Mouse (Mus musculus) adrenal gland, adult 8-10 months (tissue): ENCODE measurements around the gene Gm49721. TPM values are rescaled to one million over a fixed set of nuclear protein-coding genes. Genes with fewer than 3 reads are reported as not detected.
"Not testable (repeated sequence)": the region's sequence is repeated elsewhere in the genome, so short reads cannot be mapped to it uniquely, and the experiment has no call there.

ENCODE experiments used
- DNase-seq: peaks from one replicate; pipeline ENCODE4 v3.0.0; 2022
- total RNA-seq, 4 experiments: library from RNA; stranded (reverse); gene quantifications; 2 replicates each; pipeline ENCODE4 v1.2.4; 2022

Gene Gm49721
- total RNA-seq: 1 to 10 TPM in 1 of 4 experiments, under 1 TPM in 2, not detected in 1; 0.65 to 2.2 (median 0.70) TPM

DNA sequence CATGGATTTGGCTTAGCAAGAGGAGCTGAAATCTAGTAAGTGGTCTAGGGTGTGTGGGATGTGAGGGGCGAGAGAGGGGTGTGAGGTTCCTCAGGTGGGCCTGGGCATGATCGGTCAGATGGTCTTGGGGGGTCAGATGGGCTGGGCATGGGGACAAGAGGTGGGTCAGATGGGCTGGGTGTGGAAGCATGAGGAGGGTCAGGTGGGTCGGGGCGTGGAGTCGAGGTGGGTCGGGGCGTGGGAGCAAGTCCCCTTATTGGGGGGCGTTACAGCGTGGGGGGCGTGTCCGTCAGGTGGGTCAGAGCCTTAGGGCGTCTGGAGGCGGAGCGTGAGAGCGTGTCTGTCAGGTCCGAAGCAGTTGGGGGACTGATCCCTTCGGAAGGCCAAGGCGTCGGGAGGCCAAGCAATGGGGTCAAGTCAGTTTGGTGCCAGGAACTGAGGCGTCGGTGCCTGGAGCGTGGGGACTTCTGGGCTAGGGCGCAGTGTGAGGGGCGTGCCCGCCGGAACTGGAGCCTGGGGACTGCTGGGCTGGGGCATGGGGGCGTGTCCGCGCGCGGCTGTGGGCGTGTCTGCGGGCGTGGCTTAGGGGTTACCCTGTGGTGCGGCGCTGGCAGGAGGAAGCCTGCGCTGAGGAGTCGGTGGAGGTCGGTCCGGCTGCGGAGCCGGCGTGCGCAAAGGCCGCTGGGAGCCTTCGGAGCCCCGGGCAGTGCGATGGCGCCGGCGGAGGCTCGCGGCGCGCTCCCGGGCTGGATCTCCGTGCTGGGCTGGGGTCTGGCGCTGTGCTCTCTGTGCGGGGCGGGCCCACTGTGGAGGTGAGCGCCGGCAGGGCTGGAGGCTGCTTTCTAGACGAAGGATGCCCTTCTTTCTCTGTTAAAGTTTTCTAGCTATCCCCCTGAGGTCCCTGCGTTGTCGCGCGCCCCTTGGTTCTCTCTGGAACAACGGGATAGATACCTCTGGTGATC lies at the start of gene Gm49721:
Gene Gm49721 (plus strand): TSS at position 618 of the 962 bp plus-strand sequence.
- peak; percentile 77 for DNase-seq

DNA sequence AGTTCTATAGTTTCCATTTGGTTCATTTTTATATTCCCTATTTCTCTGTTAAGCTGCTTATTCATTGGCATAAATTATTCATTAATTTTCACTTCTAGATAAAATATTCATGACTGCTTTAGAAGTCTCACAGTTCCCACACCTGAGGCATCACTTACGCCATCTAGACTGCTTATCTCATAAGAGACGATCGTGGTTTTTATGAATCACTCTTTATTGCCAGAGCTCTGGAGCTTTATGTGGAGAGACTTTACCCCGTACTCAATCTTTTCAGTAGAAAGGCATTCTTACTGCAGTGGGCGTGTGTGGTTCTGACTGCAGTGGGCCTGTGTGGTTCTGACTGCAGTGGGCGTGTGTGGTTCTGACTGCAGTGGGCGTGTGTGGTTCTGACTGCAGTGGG lies 47.1 kb upstream of the Gm49721 start:
- DNase-seq: not testable (repeated sequence)

DNA sequence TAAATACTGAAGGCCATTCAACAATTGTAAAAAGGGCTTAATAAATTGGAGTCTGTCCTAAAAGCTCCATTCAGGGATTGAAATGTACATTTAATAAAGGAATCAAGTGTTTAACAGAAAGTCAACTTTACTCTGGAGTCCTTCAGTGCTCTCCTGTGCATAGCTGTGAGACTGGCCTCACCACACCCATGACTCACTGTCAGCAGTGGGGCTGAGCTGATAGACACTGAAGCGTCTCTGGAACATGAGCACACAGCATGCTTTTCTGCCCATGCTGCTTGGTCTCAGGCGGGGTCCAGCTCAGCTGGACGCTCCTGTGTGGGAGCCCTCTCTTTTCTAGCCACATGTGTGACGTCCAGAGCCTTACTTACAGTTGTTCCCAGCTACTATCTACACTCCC lies 36.1 kb upstream of the Gm49721 start:
- DNase-seq: not testable (repeated sequence)

DNA sequence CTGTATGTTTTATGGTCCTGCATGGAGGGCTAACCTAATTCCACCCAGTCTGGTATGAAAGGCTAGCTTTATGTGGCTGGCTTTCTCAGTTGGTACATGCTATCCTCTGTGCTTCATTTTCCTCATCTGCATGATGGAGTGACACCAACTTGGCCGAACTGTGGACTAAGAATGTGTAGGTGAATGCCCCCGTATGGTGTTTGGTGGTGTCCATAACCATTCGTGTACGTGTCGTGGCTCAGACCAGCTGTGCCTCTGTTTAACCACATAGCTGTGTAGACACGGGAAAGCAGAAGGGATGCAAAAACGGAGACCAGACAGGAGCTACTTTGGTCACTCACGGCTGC lies 31.1 kb upstream of the Gm49721 start:
- not testable (repeated sequence) for DNase-seq

DNA sequence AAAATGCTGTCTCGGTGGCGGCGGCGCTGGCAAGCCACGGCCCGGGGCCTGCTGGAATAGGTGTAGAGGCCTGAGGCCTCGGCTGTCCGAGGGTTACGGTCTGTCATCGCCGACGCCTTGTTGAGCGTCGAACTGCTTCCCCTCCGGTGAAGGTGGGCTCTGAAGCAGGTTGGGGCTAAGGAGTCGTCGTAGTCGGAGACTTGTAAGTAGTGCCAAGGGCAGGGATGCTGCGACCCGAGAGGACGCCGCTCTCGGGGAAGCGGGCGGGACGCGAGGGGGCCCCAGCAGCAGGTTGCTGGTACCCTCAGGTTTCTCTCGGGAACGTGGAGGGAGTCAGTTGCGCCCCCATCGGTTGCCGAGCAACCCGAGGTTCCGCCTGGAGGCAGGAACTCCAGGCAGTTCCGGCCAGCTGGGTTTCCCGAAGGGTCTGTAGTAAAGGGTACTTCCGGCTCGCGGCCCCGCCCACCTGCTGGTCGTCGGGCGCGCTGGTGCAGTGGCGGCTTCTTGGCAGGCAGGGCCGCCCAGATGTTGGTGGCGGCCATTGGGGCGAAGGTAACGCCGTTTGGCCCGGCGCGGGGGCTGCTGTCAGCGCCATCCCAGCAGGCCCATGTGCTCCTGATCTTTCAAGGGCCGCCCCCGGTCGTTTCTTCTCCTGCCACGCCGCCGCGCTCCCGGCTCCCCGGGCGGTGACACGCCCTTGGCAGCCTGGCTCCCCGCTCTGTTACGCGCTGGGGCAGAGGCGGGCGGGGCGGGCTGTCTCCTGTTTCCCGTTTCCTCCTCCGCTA lies 30.5 kb upstream of the Gm49721 start, which contains the start of gene Rsph3b:
Gene Rsph3b (minus strand): TSS at position 699 of the 785 bp plus-strand sequence.
- DNase-seq: peak; percentile 85

DNA sequence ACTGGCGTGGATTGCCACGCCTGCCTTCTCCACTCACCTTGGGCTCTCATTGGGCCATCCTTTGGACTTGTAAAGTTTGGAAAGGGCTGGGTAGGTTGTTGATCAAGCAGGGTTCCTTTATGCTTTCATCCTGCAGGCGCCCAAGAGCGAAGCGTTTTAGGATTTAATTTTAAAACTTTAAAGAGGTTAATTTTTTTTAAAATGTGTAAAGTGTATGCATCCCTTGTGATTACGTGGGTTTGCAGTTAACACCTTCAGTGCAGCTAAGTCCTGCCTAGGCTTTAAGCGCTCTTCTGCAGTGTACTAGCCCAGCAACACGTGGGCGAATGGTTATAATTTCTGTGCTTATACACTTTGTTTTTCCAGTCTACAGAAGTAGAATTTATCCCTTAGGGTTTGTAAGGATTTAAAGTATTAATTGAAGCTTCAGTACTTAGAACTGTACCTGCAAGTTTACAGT lies 29.9 kb upstream of the Gm49721 start:
- not testable (repeated sequence) for DNase-seq

DNA sequence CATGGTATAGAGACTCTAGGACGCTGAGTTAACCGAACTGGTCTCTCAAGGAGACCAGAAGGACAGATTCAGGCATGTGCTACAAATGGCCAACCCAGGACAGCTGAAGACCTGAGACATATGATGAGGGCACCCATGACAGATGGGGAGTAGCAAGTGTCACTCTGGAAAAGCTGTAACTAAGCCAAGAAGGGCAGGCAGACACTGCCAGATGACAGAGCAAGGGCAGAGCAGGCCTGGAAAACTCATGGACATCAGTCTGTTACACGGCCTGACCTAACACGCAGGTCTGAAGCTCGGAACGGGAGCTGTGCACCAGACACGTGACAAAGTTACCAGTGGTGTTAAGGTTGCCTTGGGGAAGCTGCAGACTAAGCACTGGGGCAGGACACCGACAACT lies 19.8 kb upstream of the Gm49721 start:
- DNase-seq: not testable (repeated sequence)

DNA sequence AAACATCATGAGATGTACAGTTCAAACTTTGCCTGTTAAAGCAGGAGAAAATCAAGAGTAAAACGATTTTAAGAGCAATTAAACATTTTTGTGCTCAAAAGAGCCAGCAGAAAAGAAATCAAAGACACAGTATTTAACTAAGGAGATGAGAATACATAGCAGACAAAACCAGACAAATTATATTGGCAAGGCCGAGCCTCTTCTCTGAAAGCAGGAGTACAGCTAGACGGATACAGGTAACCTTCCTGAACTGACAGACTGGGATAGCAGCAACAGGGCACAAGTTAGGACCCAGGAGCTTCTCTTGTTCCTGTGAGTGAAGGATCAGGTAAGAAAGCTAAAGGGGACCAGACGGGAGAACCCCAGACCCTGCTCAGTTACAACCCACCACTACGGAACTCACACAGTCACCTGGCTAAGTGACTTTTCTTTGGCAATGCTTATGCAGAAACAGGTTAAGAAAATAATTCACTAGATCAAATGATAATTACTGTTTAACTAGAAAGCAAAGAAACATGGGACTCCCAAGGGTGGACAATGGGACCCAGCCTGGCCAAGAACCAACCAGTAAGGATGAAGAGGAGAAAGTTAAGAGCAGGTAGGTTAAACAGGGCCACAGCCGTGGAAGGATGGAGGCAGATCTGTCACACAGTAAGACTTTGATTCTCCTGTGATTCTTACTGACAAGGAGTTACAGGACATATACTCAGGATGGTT lies 19.0 kb upstream of the Gm49721 start:
- not testable (repeated sequence) for DNase-seq

DNA sequence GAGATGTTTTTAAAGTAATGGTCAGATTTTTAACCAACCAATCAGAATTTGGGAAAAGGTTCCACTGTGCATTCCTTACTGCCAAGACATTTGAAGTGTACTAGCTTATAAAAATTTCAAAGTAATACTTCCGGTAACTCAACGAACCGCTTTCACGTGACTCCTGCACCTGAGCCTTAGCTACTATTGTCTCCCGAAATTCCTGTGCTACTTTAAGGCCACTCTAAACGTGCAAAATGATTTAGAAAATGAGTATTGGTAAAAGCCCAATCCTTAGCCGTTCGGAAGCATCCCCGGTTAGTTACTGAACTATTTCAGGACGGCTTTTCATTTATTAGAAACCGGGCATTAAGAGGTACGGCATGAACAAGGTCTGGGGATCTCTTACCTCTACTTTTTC lies 18.4 kb upstream of the Gm49721 start:
- not testable (repeated sequence) for DNase-seq

DNA sequence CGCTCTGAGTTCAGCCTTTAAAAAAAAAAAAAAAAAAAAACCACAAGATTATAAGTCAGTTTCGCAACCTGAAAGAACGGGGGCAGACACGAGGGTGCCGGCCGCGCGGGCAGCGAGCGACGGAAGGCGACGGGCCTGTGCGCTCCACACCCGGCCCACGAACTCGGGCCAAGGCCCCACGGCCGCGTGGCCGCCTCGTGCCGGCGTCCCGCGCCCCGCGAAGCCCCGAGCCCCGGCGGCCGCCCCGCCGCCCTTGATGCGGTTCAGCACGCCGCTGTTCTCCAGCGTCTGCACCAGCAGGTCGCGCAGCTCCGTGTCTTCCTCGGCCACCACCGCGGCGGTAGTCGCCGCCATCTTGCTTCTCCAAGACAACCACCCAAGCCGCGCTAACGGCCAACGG lies 17.9 kb upstream of the Gm49721 start, which contains the start of gene Tagap1:
Gene Tagap1 (minus strand): TSS at position 381 of the 400 bp plus-strand sequence.
- DNase-seq: peak; percentile 48

DNA sequence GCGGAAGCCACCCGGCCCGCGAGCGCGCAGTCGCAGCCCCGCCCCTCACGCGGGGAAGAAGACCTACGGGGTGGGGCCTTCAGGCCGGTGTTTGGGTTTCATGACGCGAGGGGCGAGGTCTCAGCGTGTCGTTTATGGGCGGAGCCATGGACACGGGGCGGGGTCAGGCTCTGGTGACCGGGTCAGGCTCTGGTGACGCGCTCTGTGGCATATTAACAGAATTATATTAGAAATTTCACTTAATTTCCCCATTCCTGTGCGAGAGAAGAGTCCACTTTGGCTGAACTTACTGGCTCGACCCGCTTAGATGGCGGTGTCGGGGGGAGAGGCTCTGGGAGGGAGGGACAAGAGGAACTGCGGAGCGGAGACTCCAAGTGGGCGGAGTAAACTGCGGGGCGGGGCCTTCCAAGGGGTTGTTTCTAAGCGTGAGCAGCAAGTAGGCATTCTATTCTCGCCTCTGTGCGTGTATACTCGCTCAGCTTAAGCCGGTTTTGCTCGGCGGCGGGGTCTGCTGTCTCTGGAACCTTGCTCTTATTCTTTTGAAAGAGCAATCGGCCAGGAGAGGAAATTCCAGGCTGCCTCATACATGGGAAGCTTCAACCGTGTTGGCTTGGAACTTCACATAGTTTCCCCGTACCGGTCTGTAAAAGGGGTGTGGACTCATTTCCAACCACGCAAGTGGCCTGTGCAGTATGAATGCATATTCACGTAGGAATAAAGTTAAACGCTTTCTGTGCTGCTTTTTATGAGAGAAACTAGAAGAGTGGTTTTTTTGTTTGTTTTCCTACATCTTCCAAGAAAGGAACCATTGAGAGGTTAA lies 17.3 kb upstream of the Gm49721 start:
- not testable (repeated sequence) for DNase-seq

DNA sequence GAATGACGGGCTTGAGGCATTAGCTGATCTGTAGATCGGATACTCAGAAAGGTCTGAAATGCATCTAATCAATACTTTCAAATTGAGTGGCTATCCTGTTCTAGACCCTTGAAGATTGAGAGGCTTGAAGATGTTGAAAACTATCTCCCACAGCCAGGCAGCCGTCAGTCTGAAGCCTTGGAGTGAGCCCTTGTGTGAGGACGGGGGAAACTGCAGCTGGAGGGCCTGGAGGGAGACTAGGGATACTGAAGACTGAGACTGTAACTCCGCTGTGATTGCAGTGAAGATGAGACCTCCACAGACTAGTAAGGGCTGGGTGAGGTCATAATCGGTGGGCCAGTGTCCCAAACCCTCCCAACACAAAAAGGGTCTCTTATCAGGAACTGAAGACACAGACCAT lies 16.4 kb upstream of the Gm49721 start:
- not testable (repeated sequence) for DNase-seq

DNA sequence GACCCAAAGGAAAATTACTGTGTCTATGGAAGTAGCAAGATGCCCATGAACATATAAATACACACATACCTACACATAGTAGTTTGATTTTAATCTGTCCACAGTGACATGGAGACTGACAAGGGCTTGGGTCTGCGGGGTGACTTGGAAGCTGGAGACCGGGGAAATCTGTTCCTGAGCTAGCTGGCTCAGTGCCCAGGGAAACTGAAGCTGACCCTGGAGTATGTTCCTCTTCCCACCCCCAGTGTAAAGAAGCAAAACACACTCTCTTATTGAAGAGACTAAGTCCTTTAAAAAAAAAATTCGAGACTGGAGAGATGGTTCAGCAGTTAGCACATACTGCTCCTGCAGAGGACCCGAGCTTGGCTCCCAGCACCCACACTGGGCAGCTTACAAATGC lies 15.8 kb upstream of the Gm49721 start:
- not testable (repeated sequence) for DNase-seq

DNA sequence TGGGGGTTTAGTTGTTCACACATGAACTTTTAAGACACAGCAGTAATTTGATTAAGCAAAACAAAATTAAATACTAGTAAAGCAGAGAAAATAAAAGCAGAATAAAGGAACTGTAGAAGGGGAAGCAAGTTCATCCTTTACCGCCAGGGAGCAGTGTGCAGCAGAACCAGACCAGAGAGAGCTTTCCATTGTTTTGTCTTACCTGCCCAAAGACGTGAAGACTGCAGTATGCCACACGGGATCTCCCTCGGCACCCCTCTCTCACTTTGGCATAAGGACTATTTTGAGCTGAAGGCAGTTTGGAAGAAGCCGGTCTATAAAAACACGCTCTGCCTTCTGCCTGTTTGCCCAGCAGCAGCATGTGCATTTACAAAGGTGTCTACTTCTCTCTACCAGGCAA lies 13.3 kb upstream of the Gm49721 start:
- DNase-seq: not testable (repeated sequence)

DNA sequence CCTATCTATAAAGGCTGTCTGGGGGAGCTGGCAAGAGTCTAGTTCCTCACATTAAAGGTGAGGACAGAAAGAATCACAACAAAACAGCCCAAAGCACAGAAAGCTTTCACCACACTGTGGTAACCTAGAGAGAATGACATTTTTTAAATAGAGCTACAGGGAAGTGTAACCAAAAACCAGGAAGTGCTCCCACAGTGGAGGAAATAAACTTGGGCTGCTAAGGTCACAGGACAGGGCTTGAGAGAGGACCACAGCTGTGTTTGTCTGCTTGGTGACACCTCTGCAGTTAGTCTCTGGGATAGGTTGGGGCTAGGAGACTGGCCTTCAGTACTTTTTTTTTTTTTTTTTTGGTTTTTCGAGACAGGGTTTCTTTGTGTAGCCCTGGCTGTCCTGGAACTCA lies 11.0 kb upstream of the Gm49721 start:
- not testable (repeated sequence) for DNase-seq

DNA sequence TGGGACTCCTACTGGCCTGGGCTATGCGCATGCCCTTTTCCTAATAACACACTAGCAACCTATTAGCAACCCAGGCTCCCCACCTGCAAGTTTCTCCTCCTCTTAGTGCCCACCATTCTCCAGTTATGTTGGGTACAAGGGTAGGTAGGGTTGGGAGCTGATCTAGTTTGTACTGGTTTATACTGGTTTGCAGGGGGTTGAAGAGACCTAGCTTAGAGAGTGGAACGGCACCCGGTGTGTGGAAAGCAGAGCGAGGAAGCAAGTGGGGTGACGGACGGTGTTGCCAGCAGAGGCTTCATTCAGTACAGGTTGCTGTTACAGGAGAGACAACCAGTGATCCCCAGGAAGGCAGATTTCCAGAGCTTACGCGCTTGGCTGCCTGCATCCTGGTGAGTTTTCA lies 8.4 kb upstream of the Gm49721 start, which contains the start of gene Rnaset2b:
Gene Rnaset2b (plus strand): TSS at position 301 of the 400 bp plus-strand sequence.
- DNase-seq: not testable (repeated sequence)

DNA sequence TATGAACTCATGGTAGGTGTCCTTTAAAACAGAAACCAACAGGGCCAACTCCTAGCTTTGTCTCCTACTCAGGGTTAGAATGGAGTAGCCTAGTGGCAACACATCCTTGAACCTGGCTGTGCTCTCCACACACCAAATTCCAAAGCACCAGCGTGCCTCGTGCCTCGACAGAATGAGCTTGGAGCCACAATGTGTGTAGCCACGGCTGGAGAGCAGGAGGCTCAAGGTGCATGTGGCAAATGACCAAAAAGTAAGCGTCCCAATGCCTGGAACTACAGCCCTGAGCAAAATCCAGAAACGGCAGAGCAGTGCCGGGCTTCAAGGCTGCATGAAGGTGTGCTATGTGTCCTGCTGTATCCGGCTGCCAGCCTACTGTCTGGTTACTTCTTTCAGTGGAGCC lies 7.5 kb upstream of the Gm49721 start:
- DNase-seq: not testable (repeated sequence)

DNA sequence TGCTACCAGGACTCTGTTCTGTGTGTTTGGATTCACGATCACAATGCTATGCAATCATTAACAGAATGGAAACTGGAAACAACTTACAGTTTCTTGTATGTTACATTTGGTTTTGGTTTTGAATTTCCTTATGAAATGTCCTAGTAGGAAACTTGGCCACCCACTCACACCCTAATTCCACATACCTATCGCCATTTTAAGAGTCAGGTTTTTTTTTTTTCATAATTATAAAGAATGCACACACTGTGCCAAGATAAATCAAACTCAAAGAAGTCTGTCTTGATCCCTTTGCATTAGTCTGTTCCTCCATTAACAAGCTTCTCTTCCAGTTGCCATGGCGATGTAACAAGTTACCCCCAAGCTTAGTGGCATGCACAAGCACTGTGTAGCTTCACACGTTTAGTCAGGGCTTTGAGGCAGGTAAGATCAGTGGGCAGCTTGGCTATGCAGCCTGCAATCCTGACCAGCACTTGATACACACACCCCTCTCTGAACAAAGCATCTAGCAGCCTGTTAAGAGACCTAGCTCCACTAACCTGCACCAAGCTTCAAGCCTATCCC lies 5.8 kb upstream of the Gm49721 start:
- not testable (repeated sequence) for DNase-seq

DNA sequence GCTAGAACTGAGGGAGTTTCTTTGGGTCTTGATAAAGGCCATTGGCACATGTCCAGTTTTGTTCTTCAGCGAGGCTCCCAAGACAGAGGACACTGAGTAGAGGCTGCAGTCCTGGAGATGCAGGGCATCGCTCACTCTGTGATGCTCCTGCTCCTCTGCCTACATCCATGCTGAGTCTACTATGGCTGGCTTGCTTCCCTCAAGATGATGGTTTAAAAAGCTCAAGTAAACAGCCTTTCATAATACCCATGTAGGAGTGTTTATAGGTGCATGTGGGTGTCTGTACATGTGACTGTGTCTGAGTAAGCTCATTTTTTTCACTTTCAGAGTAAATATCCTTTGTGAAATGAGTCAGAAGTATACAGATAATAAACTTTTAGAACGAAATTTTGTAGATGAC lies 3.7 kb upstream of the Gm49721 start:
- DNase-seq: not testable (repeated sequence)

DNA sequence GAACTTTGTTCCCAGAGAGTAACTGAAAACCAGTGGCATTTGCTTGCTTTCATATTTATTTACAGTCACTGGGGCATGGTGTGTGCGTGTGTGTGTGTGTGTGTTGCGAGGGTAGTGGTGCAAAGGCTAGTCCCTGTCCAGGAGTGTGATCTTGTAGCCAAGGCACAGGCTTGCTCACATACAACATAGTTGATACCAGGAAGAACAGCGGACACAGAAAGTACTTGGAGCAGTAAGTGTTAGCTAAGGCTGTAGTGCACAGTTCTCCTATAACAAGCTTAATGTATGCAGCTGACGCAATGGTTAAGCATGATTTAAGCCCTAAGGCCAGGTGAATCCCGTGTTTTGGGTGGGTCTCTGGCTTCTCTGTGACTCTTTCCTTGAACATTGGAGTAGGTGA lies 676 bp downstream of the Gm49721 start:
- not testable (repeated sequence) for DNase-seq

DNA sequence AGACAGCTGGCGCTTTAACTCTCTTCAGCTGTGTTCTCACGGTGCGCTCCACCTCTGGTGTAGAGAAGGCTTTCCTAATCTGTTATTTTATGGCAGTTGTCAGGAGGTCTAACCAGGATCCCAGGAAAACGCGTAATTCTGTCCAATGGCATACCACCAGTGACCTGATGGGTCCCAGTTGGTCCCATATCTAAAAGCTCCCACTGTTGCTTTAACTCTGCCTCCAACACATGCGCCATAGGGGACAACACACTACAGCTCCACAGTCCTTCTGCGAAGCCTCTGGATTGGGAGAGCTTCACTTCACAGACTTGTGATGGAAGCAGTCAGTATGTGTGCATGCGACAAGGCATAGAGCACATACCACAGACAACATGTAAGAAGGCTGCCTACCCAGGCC lies 1.4 kb downstream of the Gm49721 start:
- not testable (repeated sequence) for DNase-seq
